Mouse (Mus musculus) lung, embryonic 15.5 days (tissue): ENCODE results near the gene Gm47995. TPM values are rescaled to one million over a fixed set of nuclear protein-coding genes. Genes with fewer than 3 reads are reported as not detected.
A peak's percentile ranks its signal among the peaks of the same experiment; 100 is the strongest.
"Not testable (repeated sequence)": the region's sequence is repeated elsewhere in the genome, so short reads cannot be mapped to it uniquely, and the experiment has no call there.

Source experiments
- ATAC-seq: fragments of 200-750 bp; cut with Nextera tagmentation; 2 replicates; pipeline ENCODE4 v1.8.0; 2017; ENCODE audit warnings: moderate number of reproducible peaks, borderline replicate concordance; ENCODE audit not compliant: low FRiP score, low TSS enrichment; ENCODE audit errors: extremely low read depth
- H3K27ac ChIP-seq: fragments of 300-500 bp; sonication (generic); 2 replicates; pipeline ENCODE4 v1.5.1; 2015; ENCODE audit warnings: moderate library complexity, mild to moderate bottlenecking, inconsistent platforms
- H3K27me3 ChIP-seq: fragments of 300-500 bp; sonication (generic); 2 replicates; pipeline ENCODE4 v1.6.1; 2015; ENCODE audit warnings: inconsistent platforms
- H3K36me3 ChIP-seq: fragments of 300-500 bp; sonication (generic); 2 replicates; pipeline ENCODE4 v1.6.1; 2015; ENCODE audit warnings: inconsistent platforms
- H3K4me1 ChIP-seq: fragments of 300-500 bp; sonication (generic); 2 replicates; pipeline ENCODE4 v1.6.1; 2015; ENCODE audit warnings: inconsistent platforms
- H3K4me2 ChIP-seq: fragments of 300-500 bp; sonication (generic); 2 replicates; pipeline ENCODE4 v1.6.1; 2015; ENCODE audit warnings: inconsistent platforms, mild to moderate bottlenecking, moderate library complexity
- H3K4me3 ChIP-seq: fragments of 300-500 bp; sonication (generic); 2 replicates; pipeline ENCODE4 v1.5.1; 2015; ENCODE audit warnings: mild to moderate bottlenecking, inconsistent platforms
- H3K9ac ChIP-seq: fragments of 300-500 bp; sonication (generic); 2 replicates; pipeline ENCODE4 v1.6.1; 2015; ENCODE audit warnings: inconsistent platforms
- H3K9me3 ChIP-seq: fragments of 300-500 bp; sonication (generic); 2 replicates; pipeline ENCODE4 v1.6.1; 2016; ENCODE audit warnings: inconsistent platforms
- WGBS: fragments of 180-500 bp; shearing (Covaris S2); methylation state at CpG from one replicate; pipeline ENCODE4 v1.1.7; 2015; 5-methylcytosine and 5-hydroxymethylcytosine counted together
- polyA plus RNA-seq: library from polyadenylated mRNA; unstranded; fragments of >200 nt; fragmentation: Nextera tagmentation; extraction: Ambion mirVana; gene quantifications from 2 replicates; pipeline ENCODE4 v1.2.1, GENCODE M21; 2015

Gm47995 gene
- polyA plus RNA-seq, 1 experiment from 2014 or later = not detected

GRCm38 (mm10) chr1:151168637-151169036, 29.6 kb upstream of the Gm47995 start:
- no peak overlapping the region for H3K27ac ChIP-seq

GRCm38 (mm10) chr1:151171572-151172461, 26.4 kb upstream of the Gm47995 start:
- no peak overlapping the region for H3K27ac ChIP-seq
- no peak overlapping the region for H3K4me3 ChIP-seq
- no peaks in the 10 kb centered on the region for H3K27me3 ChIP-seq
- 87% methylated on average over 2 of the region's 2 CpGs for WGBS
- H3K36me3 ChIP-seq = no peaks in the 10 kb centered on the region
- H3K4me2 ChIP-seq = no peak overlapping the region
- peaks cover 5% of the 10 kb centered on the region; the same call in 1 of the 2 replicates for H3K4me1 ChIP-seq
- no peak overlapping the region for H3K9ac ChIP-seq
- no peak for ATAC-seq
- H3K9me3 ChIP-seq = no peaks in the 10 kb centered on the region

More at GRCm38 (mm10) chr1:151168637-151169036, 29.6 kb upstream of the Gm47995 start:
- H3K4me3 ChIP-seq = no peak overlapping the region
- no peaks in the 10 kb centered on the region for H3K27me3 ChIP-seq
- no peak overlapping the region for H3K9ac ChIP-seq
- no peak for ATAC-seq
- no peak overlapping the region for H3K4me2 ChIP-seq
- H3K9me3 ChIP-seq = no peaks in the 10 kb centered on the region
- no peaks in the 10 kb centered on the region for H3K36me3 ChIP-seq
- H3K4me1 ChIP-seq = peaks cover 5% of the 10 kb centered on the region; the same call in 1 of the 2 replicates
- WGBS = 64% methylated on average over 3 of the region's 3 CpGs

- Histone ChIP-seq H3K27me3 (no peaks in the 10 kb centered on the region), H3K9me3 (no peaks in the 10 kb centered on the region), H3K27ac (no peak overlapping the region), H3K4me1 (no peaks in the 10 kb centered on the region), H3K9ac (no peak overlapping the region), H3K4me2 (peak overlapping the region; percentile 44), H3K4me3 (no peak overlapping the region), H3K36me3 (no peaks in the 10 kb centered on the region)
- ATAC-seq = 0 out of 2 replicates have a peak, but pooled peaks have one; percentile 84
- WGBS = 16% methylated on average over 10 of the region's 10 CpGs
Observed at GRCm38 (mm10) chr1:151177030-151177936, 21.0 kb upstream of the Gm47995 start.

DNA sequence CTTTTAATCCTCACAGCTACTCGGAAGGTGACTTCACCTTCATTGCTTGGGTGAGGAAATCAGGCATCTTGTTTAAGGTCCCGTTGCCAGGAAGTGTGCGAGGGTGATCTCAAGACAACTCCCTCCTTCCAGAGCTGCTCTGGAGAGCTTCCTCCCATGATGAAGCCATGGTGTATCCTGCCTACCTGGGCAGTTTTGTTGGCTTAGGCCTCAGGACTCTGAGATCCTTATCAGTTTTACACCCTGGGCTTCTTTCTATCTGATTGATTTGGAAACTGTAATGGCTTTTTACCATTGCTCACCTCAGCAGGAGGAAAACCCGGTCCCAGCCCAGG, 20.3 kb upstream of the Gm47995 start:
- no peaks in the 10 kb centered on the region for H3K4me1 ChIP-seq
- no peak overlapping the region for H3K9ac ChIP-seq
- H3K36me3 ChIP-seq = no peaks in the 10 kb centered on the region
- no peak overlapping the region for H3K27ac ChIP-seq
- H3K9me3 ChIP-seq = no peaks in the 10 kb centered on the region
- H3K4me2 ChIP-seq = peak overlapping the region; percentile 44
- H3K4me3 ChIP-seq = no peak overlapping the region
- no peak for ATAC-seq
- WGBS = 12% methylated on average over 4 of the region's 4 CpGs
- H3K27me3 ChIP-seq = no peaks in the 10 kb centered on the region

DNA sequence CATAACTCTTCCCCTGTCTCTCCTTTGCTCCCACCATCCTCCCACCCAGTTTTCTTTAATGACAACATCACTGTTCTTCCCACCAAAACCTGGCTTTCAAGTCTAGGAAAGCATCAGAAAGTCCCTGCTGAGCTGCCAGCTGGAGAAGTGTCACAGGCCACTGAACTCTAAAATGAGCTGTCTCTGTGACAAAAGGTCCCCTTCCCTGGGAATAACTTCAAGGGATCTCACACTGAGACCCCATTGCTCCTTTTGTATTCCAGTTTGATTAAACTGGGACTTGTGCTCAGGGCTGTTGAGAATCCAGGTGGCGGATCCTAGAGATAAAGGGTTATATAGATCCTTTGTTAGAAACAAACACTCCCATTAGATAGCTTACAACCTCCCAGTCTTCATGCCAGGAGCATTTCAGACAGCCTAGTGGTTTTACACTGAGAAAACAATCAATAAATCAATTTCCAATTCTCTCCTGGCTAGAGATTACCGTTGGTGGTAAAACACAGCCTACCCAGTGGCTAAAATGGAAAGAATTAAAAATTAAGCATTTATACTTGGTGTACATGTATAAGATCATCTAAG, 19.7 kb upstream of the Gm47995 start:
- Histone ChIP-seq H3K4me1 (no peaks in the 10 kb centered on the region), H3K27ac (no peak overlapping the region), H3K9ac (no peak overlapping the region), H3K4me2 (no peak overlapping the region), H3K4me3 (no peak overlapping the region), H3K9me3 (no peaks in the 10 kb centered on the region), H3K27me3 (no peaks in the 10 kb centered on the region), H3K36me3 (no peaks in the 10 kb centered on the region)
- ATAC-seq = no peak
- WGBS = 56% methylated on average over 2 of the region's 2 CpGs

- Histone ChIP-seq H3K36me3 (no peaks in the 10 kb centered on the region), H3K4me3 (no peak overlapping the region), H3K9me3 (no peaks in the 10 kb centered on the region), H3K4me2 (no peak overlapping the region), H3K27me3 (no peaks in the 10 kb centered on the region), H3K4me1 (no peaks in the 10 kb centered on the region), H3K9ac (no peak overlapping the region), H3K27ac (no peak overlapping the region)
- WGBS = 79% methylated on average over 2 of the region's 2 CpGs
- ATAC-seq = no peak
Observed at GRCm38 (mm10) chr1:151180167-151180566, 18.1 kb upstream of the Gm47995 start.

- H3K4me2 ChIP-seq, H3K9me3 ChIP-seq, H3K4me1 ChIP-seq, H3K27ac ChIP-seq, ATAC-seq, H3K4me3 ChIP-seq, H3K27me3 ChIP-seq, H3K36me3 ChIP-seq, H3K9ac ChIP-seq: not testable (repeated sequence)
- no CpG with 5 or more reads among the region's 7 CpGs for WGBS
Observed at GRCm38 (mm10) chr1:151182266-151182665, 16.0 kb upstream of the Gm47995 start, which contains the start of gene Gm47985. Gene Gm47985 (plus strand): TSS chr1:151182537.

GRCm38 (mm10) chr1:151186186-151186585, 12.1 kb upstream of the Gm47995 start:
- H3K4me1 ChIP-seq, H3K9ac ChIP-seq, H3K27me3 ChIP-seq, H3K9me3 ChIP-seq, H3K27ac ChIP-seq, H3K36me3 ChIP-seq, H3K4me2 ChIP-seq, ATAC-seq, H3K4me3 ChIP-seq: not testable (repeated sequence)
- WGBS = 64% methylated on average over 3 of the region's 3 CpGs

DNA sequence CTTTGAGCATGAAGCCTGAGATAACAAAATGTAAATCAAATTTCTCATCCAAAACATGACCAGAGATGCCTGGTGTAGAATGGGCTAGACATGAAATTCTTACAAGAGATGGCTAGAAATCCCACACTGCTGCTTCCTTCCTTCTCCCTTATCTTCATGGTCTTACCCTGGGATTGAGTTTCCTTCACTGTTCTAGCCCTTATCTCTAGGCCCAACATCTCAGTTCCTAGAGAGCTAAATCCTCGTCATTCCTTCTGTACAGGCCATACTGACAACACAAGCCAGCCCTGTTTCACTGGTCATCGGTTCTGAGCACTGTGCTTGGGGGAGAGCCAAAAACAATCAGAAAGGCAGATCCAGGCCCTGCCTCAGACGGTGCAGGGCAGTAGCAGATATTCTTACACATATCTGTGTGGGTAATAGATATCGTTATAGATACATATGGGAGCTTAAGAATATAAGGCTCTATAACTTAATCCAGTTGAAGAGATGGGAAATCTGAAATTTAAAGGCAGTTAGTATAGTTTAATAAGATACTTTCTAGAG, 11.3 kb upstream of the Gm47995 start:
- H3K9me3 ChIP-seq, H3K4me3 ChIP-seq, H3K9ac ChIP-seq, H3K4me2 ChIP-seq, H3K27me3 ChIP-seq, H3K4me1 ChIP-seq, ATAC-seq, H3K36me3 ChIP-seq, H3K27ac ChIP-seq: not testable (repeated sequence)
- 66% methylated on average over 4 of the region's 4 CpGs for WGBS

- Histone ChIP-seq H3K4me3 (no peak overlapping the region), H3K36me3 (no peaks in the 10 kb centered on the region), H3K4me2 (no peak overlapping the region), H3K27ac (no peak overlapping the region), H3K4me1 (no peaks in the 10 kb centered on the region), H3K9ac (no peak overlapping the region), H3K9me3 (no peaks in the 10 kb centered on the region), H3K27me3 (no peaks in the 10 kb centered on the region)
- WGBS = 85% methylated on average over 4 of the region's 4 CpGs
- ATAC-seq = no peak
Observed at GRCm38 (mm10) chr1:151188469-151188868, 9.8 kb upstream of the Gm47995 start.

DNA sequence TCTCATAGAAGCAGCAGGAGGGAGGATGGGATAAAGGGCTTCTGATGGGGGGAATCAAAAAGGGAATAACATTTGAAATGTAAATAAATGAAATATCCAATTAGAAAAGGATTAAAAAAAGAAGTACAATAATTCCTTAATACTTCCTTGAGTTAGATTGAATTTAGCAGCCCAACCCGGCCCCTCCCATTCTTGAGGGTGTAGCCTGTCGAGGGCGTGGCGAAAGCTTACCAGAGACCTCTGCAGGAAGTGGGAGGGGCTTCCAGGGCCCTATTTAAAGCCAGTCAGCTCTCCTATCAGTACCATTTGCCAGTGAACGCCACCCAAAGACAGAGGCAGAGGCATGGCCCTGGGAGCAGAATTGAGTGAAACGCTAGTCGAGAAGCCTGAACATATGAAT, 6.2 kb upstream of the Gm47995 start, which contains the start of gene Gm8947:
Gm8947 (plus strand) TSS at position 302 of the 400 bp plus-strand sequence.
- not testable (repeated sequence) for H3K9me3 ChIP-seq, ATAC-seq, H3K36me3 ChIP-seq, H3K27ac ChIP-seq, H3K27me3 ChIP-seq, H3K4me3 ChIP-seq, H3K4me1 ChIP-seq, H3K9ac ChIP-seq, H3K4me2 ChIP-seq
- 80% methylated on average over 1 of the region's 7 CpGs for WGBS
